Mouse (Mus musculus) bone marrow, adult 2 months (tissue): Measurements from ENCODE around the gene Crocc. TPM values are rescaled to one million over a fixed set of nuclear protein-coding genes. Genes with fewer than 3 reads are reported as not detected.

ENCODE experiments used
- H3K27ac ChIP-seq: fragments of 200-500 bp; 2 replicates; pipeline ENCODE4 v1.5.1; 2012; ENCODE audit warnings: low read depth, mild to moderate bottlenecking, control low read depth, inconsistent platforms, low read length; ENCODE audit not compliant: control insufficient read depth, poor library complexity, insufficient read depth
- H3K4me1 ChIP-seq: fragments of 200-500 bp; 2 replicates; pipeline ENCODE4 v1.6.1; 2011; ENCODE audit warnings: low read length; ENCODE audit not compliant: control insufficient read depth, insufficient read depth
- H3K4me3 ChIP-seq: fragments of 200-500 bp; replicated peaks from 2 replicates; pipeline ENCODE3; 2011; ENCODE audit warnings: mild to moderate bottlenecking, low read depth, low read length, control low read depth; ENCODE audit not compliant: control insufficient read depth
- CTCF ChIP-seq: fragments of 200-500 bp; IDR thresholded peaks from 2 replicates; pipeline ENCODE4 v1.5.1; 2011; ENCODE audit warnings: low read length, control low read depth; ENCODE audit not compliant: control insufficient read depth, insufficient read depth
- POLR2A ChIP-seq: fragments of 200-500 bp; IDR thresholded peaks from 2 replicates; pipeline ENCODE4 v1.6.1; 2011; ENCODE audit warnings: low read depth, mild to moderate bottlenecking, control low read depth, low read length, borderline replicate concordance; ENCODE audit not compliant: control insufficient read depth
- WGBS: fragments of 180-500 bp; shearing (Covaris S2); methylation state at CpG from one replicate; pipeline ENCODE4 v1.1.7; 2018; 5-methylcytosine and 5-hydroxymethylcytosine counted together
- polyA plus RNA-seq: library from polyadenylated mRNA; stranded (reverse); fragments of >200 nt; gene quantifications from 2 replicates; pipeline ENCODE4 v1.2.4, GENCODE M21; 2011; ENCODE audit warnings: low replicate concordance; ENCODE audit not compliant: missing spikeins, insufficient read depth, insufficient read length

Gene Crocc
- polyA plus RNA-seq, 1 experiment = 9.6 TPM

DNA sequence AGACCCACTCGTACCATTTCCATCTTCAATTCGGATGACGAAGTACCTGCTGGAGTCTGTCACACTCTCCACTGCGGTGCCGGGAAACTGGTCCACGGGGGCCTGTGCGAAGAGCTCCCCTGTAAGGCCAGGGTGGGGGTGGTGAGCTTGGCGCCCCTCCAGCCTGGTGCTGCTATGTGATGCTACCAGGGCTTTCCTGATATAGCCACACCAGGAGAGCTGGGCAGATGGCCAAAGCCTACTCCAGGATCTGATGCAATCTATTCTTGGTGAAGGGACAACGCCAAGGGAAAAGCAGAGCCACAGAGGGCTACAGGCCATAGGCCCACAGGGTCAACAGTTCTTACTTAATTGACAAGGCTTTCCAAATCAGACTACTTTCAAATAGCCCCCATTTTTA lies 13.3 kb upstream of the Crocc start:
- WGBS = 57% methylated on average over 9 of the region's 9 CpGs
- H3K27ac ChIP-seq = peak overlapping the region; percentile 57
- peaks cover 2% of the 10 kb centered on the region; the same call in 1 of the 2 replicates for H3K4me1 ChIP-seq
- H3K4me3 ChIP-seq = no peak overlapping the region
- TF ChIP-seq POLR2A (no peak), CTCF (no peak)

DNA sequence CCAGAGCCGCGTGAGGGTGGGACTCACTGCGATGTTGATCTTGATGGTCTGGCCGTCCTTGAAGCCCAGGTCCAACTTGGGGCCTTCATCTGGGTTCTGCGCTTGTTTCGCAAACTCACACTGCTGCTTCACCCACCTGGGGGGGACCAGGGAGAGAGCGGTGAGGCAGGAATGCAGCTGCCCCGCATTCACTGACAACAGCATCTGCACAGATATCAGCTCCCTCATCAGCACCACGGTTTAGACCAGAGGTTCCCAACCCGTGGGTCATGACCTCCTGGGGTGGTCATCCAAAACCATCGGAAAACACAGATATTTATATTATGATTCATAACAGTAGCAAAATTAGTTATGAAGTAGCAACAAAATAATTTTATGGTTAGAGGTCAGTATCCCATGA lies 12.2 kb upstream of the Crocc start:
- H3K4me1 ChIP-seq = peaks cover 2% of the 10 kb centered on the region; the same call in 1 of the 2 replicates
- 92% methylated on average over 11 of the region's 11 CpGs for WGBS
- no peak for TF ChIP-seq POLR2A
- no peak for TF ChIP-seq CTCF
- H3K4me3 ChIP-seq = no peak overlapping the region
- H3K27ac ChIP-seq = no peak overlapping the region

DNA sequence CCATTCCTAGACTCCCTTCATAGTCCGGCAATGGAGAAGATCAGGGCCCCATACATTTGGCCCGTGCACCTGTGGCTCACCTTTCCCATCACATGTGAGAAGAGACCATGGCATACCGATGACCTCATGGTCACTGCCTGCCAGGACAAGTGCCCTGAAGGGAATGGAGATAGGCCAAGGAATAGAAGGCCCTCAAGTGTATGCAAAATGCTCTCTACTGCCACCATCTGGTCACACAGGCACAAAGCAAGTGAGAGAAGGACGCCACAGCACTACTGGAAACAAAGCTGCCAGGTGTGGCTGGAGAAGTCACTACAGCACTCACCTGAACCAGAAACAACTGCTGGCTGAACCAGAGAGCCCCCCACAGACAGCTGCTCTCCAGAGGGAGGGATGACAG lies 9.4 kb upstream of the Crocc start:
- 56% methylated on average over 4 of the region's 4 CpGs for WGBS
- no peaks in the 10 kb centered on the region for H3K4me1 ChIP-seq
- no peak overlapping the region for H3K4me3 ChIP-seq
- H3K27ac ChIP-seq = no peak overlapping the region
- TF ChIP-seq CTCF (peak; percentile 81), POLR2A (no peak)

DNA sequence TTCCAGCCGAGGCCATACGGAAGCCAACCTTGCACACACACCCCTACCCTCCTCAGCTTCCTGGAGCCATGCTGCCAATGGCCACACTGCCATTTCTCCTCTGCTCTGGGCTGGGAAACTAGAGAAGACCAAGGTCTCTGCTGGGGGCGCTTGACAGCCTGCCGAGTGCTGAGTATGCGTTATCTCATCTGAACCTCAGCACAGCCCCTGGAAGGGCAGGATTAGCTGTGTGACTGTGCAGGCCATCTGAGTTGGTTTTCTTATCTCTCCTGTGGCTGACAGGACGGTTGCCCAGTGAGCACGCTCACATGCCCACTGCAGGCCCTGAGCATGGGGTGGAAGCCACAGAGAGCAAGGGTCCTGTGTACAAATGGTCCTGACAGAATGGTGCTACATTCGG lies 8.3 kb upstream of the Crocc start:
- H3K4me3 ChIP-seq = no peak overlapping the region
- no peak overlapping the region for H3K27ac ChIP-seq
- 65% methylated on average over 8 of the region's 8 CpGs for WGBS
- no peaks in the 10 kb centered on the region for H3K4me1 ChIP-seq
- TF ChIP-seq CTCF (no peak), POLR2A (no peak)

DNA sequence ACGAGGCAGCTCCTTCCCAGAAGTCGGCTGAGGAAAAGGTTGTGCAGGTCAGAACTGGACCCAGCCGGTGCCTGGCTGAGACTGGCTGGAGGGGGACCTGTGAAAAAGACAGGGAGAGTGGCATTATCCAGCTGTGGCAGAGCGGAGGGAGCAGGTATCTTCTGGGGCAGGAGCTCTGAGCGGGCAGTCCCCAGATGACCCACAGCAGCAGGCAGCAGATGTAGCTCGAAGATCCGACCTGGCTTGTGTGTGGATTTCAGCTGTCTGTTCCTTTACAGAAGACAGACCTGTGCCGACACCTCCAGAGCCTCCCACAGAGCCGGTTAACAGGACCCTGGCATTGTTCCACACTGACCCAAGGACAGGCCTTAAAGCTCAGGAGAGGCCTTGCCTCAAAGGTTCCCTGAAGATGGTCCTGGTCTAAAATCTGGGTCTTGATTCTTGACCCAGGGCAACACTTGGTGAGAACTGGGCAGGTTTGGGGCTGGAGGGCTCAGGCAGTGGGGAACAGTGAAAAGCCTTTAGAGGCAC lies 7.2 kb upstream of the Crocc start:
- TF ChIP-seq CTCF = no peak
- TF ChIP-seq POLR2A = no peak
- H3K4me1 ChIP-seq = no peaks in the 10 kb centered on the region
- 91% methylated on average over 9 of the region's 9 CpGs for WGBS
- H3K4me3 ChIP-seq = no peak overlapping the region
- no peak overlapping the region for H3K27ac ChIP-seq

DNA sequence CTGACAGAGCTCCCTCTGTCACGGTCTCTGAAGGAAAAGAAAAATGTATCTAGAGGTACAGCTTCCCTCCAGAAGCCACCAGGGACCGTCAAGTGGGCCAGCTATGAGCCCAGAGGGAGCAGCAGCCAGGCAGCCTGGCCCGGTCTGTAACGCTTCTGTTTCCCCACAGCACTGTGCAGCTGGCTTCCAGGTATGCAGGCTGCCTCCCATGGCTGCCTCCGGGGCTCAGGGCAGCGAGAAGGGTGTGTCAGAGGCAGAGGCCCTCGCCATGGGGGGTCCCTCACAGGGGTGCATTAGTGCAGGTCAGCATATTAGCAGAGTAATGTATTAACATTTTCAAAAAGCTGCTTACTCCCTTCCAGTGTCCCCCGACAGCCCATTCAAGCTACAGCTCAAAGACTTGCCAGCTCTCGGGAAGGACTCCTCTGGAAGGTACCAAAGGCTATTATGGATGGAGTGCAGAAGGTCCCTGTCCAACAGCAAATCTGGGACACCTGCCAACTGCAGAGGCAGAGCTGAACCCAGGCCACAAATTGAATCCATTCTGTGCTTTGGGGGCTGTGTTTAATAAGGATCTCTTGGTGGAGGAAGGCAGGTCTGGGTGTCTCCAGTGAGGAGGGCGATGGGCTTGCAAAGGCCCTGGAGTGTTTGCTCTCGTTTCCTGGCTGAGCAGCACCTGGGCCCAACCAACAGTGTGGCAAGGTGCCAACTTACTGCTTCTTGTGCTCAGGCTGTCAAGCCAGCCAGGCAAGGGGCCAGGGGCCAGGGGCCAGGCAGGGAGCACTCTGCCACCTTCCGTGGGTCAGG lies 6.6 kb upstream of the Crocc start:
- no peak overlapping the region for H3K27ac ChIP-seq
- 86% methylated on average over 12 of the region's 12 CpGs for WGBS
- H3K4me3 ChIP-seq = no peak overlapping the region
- TF ChIP-seq CTCF = no peak
- H3K4me1 ChIP-seq = no peaks in the 10 kb centered on the region

DNA sequence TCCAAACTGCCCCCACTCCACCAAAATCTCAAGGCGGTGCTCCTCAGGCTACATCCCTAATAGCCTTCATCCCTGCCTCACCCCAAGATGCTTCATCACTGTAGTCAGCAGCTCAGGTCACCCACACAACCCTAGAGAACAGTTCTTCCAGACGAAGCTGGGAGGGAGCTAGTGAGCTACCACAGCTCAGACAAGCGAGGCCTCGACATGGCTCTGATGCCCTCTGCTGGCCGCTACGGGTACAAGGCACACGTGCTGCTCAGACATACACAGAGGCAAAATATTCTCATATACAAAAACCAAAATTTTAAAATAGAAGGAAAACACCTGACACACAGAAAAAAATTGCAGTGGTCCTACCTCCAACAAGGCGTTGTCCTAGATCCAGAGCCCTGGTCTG lies 4.8 kb upstream of the Crocc start:
- 10% methylated on average over 8 of the region's 8 CpGs for WGBS
- no peak overlapping the region for H3K27ac ChIP-seq
- TF ChIP-seq POLR2A (no peak), CTCF (peak; percentile 100)
- H3K4me3 ChIP-seq = no peak overlapping the region
- H3K4me1 ChIP-seq = no peaks in the 10 kb centered on the region

DNA sequence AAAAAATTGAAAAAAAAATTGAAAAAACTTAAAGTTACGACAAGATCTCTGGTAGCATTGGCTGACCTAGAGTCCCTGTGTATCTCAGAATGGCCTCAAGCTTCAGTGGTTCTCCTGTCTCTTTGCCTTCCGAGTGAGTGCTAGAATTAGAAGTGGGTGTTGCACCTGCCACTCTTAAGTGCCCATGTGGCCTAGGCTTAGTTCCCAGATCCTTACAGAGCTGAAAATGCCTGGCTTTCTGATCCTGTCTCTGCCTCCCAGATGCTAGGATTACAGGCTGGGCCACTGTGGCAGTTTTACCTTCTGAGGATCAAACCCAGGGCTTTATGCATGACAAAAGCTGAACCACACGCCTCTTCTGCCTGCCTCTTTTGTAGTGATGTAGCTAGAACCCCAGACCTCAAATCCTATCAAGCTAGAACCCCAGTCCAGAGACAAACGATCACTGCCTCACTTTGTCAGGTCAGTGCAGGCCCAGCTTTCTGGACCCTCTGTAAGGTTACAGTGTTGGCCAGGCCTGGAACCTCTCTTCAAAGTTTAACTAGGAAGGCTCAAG lies 3.8 kb upstream of the Crocc start:
- Histone ChIP-seq H3K4me1 (no peaks in the 10 kb centered on the region), H3K27ac (no peak overlapping the region), H3K4me3 (no peak overlapping the region)
- no peak for TF ChIP-seq POLR2A
- no peak for TF ChIP-seq CTCF
- WGBS = 85% methylated on average over 4 of the region's 4 CpGs
